Comparison of ENCODE assay signal across 9 mouse cellular contexts in genomic region chr2:158159376-158160235, GRCm38 (mm10). TPM values are rescaled to one million over a fixed set of nuclear protein-coding genes. Genes with fewer than 3 reads are reported as not detected.
DNase-seq lines count a peak whose midpoint lies in the region; ATAC-seq and TF ChIP-seq lines count a peak whose summit lies in the region.
"Had no signal": no experiment of that assay in that cellular context is flagged by ENCODE, and none has a peak within 500 bp of the region (broad histone marks: within the 10 kb centered on the region; RNA-seq: fewer than 3 reads in every experiment).

No protein-coding gene starts in this region.

- peak; percentile 34 for DNase-seq in T-cell, adult 2 months (ENCODE audit: low spot score)
- peak; percentile 62 for DNase-seq in kidney, postnatal 0 days (ENCODE audit: low spot score)
- DNase-seq in layer of hippocampus, adult 18-20 months (ENCODE audit: low spot score in 2 of 2), result no peak
- DNase-seq in layer of hippocampus, postnatal 10 days (ENCODE audit: low spot score in 2 of 2), result no peak
- DNase-seq in adrenal gland, adult 8-10 months, result no peak

- ATAC-seq in erythroblast, adult 5-6 weeks (replicated peaks; ENCODE audit: low FRiP score, poor library complexity, severe bottlenecking), result peak; percentile 36
- no peak for ATAC-seq in kidney, postnatal 0 days (replicated peaks; ENCODE audit: low FRiP score, low read depth)
- ATAC-seq in monocyte, adult 5-6 weeks (replicated peaks; ENCODE audit: insufficient number of reproducible peaks, low FRiP score, low TSS enrichment, poor library complexity, severe bottlenecking), result peak; percentile 76

- TF ChIP-seq CTCF in kidney, postnatal 0 days (IDR thresholded peaks at IDR 0.05; ENCODE audit: low read depth), result no peak

- no peak overlapping the region for H3K4me2 ChIP-seq in kidney, postnatal 0 days (ENCODE audit: low read length)
- H3K4me2 ChIP-seq: embryonic facial prominence, embryonic 12.5 days; neural tube, embryonic 12.5 days had no signal

- no peaks in the 10 kb centered on the region for H3K27me3 ChIP-seq in kidney, postnatal 0 days (ENCODE audit: insufficient read depth, low read length)
- H3K27me3 ChIP-seq: embryonic facial prominence, embryonic 12.5 days; neural tube, embryonic 12.5 days had no signal

- peaks cover 7% of the 10 kb centered on the region for H3K4me1 ChIP-seq in kidney, postnatal 0 days (replicated peaks; ENCODE audit: insufficient read depth, low read length)
- H3K4me1 ChIP-seq: embryonic facial prominence, embryonic 12.5 days had no signal

- no peaks in the 10 kb centered on the region for H3K36me3 ChIP-seq in kidney, postnatal 0 days (ENCODE audit: insufficient read depth, low read length)
- H3K36me3 ChIP-seq: embryonic facial prominence, embryonic 12.5 days; neural tube, embryonic 12.5 days had no signal

- H3K27ac ChIP-seq in kidney, postnatal 0 days, result 0 out of 2 replicates have a peak overlapping the region, but pooled peaks have one; percentile 19
- H3K27ac ChIP-seq: embryonic facial prominence, embryonic 12.5 days; neural tube, embryonic 12.5 days had no signal

- 42% methylated on average over 7 of the region's 7 CpGs for WGBS in kidney, postnatal 0 days

- H3K9ac ChIP-seq in kidney, postnatal 0 days (ENCODE audit: low read depth, low read length), result no peak overlapping the region
- H3K9ac ChIP-seq: embryonic facial prominence, embryonic 12.5 days; neural tube, embryonic 12.5 days had no signal

- no peaks in the 10 kb centered on the region for H3K9me3 ChIP-seq in kidney, postnatal 0 days (replicated peaks; ENCODE audit: low read length)
- H3K9me3 ChIP-seq: embryonic facial prominence, embryonic 12.5 days; neural tube, embryonic 12.5 days had no signal

- no peak overlapping the region for H3K4me3 ChIP-seq in kidney, postnatal 0 days (replicated peaks; ENCODE audit: low read depth, low read length)
- H3K4me3 ChIP-seq: embryonic facial prominence, embryonic 12.5 days; neural tube, embryonic 12.5 days had no signal

RNA-seq across cellular contexts. Expression of gene Tgm2, which starts 13.4 kb away (rescaled TPM):
- total RNA-seq in erythroblast, adult 5-6 weeks (2015; ENCODE audit: low replicate concordance), result 2.1 and 3.8 TPM in 2 replicates
- 6.6 and 9.6 TPM in 2 replicates for total RNA-seq in erythroblast, adult 5-6 weeks (2017; ENCODE audit: low replicate concordance)
- 26.9 and 31.7 TPM in 2 replicates for polyA plus RNA-seq in kidney, postnatal 0 days (2015; fragmentation: Nextera tagmentation; extraction: Ambion mirVana)
- 131 to 275 TPM (median 210 TPM) in 3 replicates for total RNA-seq in monocyte, adult 5-6 weeks (2017)
- 10 to 100 TPM; 11.0 to 11.1 TPM for total RNA-seq in layer of hippocampus, adult 18-20 months (2021)
- 1 to 10 TPM; 5.7 to 6.8 TPM for total RNA-seq in layer of hippocampus, postnatal 10 days (2021)
- 10 to 100 TPM; 58.1 to 75.3 (median 62.3) TPM for total RNA-seq in adrenal gland, adult 8-10 months (2022)

Comparison
In these comparisons a context has a peak if more than half of its experiments do, and no peak if none do; other contexts are left out.
1. DNase-seq: peak in T-cell, adult 2 months (single experiment) and kidney, postnatal 0 days (single experiment); none in layer of hippocampus, adult 18-20 months (0 of 2), layer of hippocampus, postnatal 10 days (0 of 2) and adrenal gland, adult 8-10 months (single experiment).
2. RNA of gene Tgm2, which starts 13.4 kb away (total RNA-seq): 131 to 275 TPM in monocyte, adult 5-6 weeks and 58.1 to 75.3 TPM in adrenal gland, adult 8-10 months; 11.0 to 11.1 TPM in layer of hippocampus, adult 18-20 months, 5.7 to 6.8 TPM in layer of hippocampus, postnatal 10 days and 2.1 to 9.6 TPM in erythroblast, adult 5-6 weeks; every median in the first group is over 4 times any median in the second.